Comparison of ENCODE assay signal across 10 mouse cellular contexts in the genomic region with DNA sequence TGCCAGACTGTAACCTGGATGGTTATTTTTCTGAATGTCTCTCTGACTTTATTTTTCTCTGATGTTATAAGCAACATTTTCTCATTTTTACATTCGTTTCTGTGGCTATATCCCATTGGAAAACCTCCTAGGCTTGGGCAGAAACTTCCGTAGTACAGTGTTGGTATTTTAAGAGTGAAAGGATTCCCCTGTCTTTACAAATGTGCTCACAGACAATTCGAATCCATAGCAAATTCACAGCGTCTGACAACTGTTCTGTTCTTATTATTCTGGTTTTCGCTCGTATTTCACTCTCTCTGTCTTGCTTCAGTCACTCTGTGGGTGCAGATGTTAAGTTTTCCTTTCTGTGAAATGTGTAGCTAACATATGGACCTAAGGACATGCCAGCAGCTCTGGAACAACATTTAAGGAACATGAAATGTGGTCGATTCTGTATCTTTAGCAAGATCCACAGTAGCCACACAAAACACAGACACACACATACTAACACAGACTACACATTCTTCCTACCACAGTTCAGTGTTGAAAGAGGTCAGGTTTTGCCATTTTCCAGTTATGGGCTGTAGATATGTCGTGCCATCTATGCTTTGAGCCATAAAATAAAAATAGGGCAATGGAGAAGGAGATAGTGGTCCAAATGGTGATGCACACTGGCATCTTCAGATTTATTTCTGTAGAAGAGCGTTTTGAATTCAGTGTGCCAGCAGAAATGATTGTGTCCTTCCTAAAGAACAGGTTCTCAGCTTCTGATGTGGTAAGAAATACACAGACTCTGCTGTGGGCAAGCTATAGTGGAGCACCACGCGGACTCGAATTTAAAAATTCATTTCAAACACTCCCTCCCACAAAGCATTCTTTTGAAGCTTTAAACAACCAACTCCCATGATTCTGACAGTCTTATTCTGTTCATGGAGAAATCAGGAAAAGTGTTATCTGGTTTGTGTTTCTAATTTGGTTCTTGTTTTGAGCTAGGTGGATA.
DNase-seq lines count a peak whose midpoint lies in the region; ATAC-seq and TF ChIP-seq lines count a peak whose summit lies in the region.
"Had no signal": no experiment of that assay in that cellular context is flagged by ENCODE, and none has a peak within 500 bp of the region (broad histone marks: within the 10 kb centered on the region; RNA-seq: fewer than 3 reads in every experiment).

No protein-coding gene starts in this region.

- H3K4me2 ChIP-seq in neural tube, embryonic 11.5 days (ENCODE audit: low read depth) = peak overlapping the region; percentile 55
- H3K4me2 ChIP-seq in forebrain, embryonic 14.5 days (ENCODE audit: low read length) = peak overlapping the region; percentile 76
- peak overlapping the region; percentile 61 for H3K4me2 ChIP-seq in neural tube, embryonic 15.5 days

- no peak for TF ChIP-seq CTCF in kidney, adult 2 months (conservative IDR thresholded peaks at IDR 0.05; ENCODE audit: insufficient read depth, insufficient read length, low read depth, low read length)

- peaks cover 7% of the 10 kb centered on the region; the same call in 1 of the 2 replicates for H3K4me1 ChIP-seq in neural tube, embryonic 11.5 days (ENCODE audit: control insufficient read depth, insufficient read depth, low read length)
- peaks cover 8% of the 10 kb centered on the region; the same call in 1 of the 2 replicates for H3K4me1 ChIP-seq in forebrain, embryonic 14.5 days (ENCODE audit: control insufficient read depth, insufficient read depth, low read length)
- peaks cover 4% of the 10 kb centered on the region; the same call in 1 of the 2 replicates for H3K4me1 ChIP-seq in neural tube, embryonic 15.5 days
- peaks cover 7% of the 10 kb centered on the region; the same call in 1 of the 2 replicates for H3K4me1 ChIP-seq in kidney, adult 2 months (ENCODE audit: control insufficient read depth, insufficient read depth, low read length)

- TF ChIP-seq POLR2A in kidney, adult 2 months (IDR thresholded peaks at IDR 0.05; ENCODE audit: low read depth, low read length) = no peak

- intact Hi-C loops in left cerebral cortex, postnatal 36 days (cut with DNase I) = loop anchor here (2.0 to 5.0 kb wide), 2 partner anchors 175 to 186 kb away; no protein-coding TSS in a partner anchor

- no peaks in the 10 kb centered on the region for H3K27me3 ChIP-seq in neural tube, embryonic 11.5 days (ENCODE audit: control insufficient read depth, insufficient read depth, low read length)
- H3K27me3 ChIP-seq in forebrain, embryonic 14.5 days (replicated peaks; ENCODE audit: control insufficient read depth, insufficient read depth, low read length) = no peaks in the 10 kb centered on the region
- H3K27me3 ChIP-seq in neural tube, embryonic 15.5 days (replicated peaks) = no peaks in the 10 kb centered on the region
- H3K27me3 ChIP-seq in kidney, adult 2 months (replicated peaks; ENCODE audit: control insufficient read depth, insufficient read depth, low read length) = no peaks in the 10 kb centered on the region

- no peak for DNase-seq in neural tube, embryonic 11.5 days (ENCODE audit: low spot score)
- DNase-seq in neural tube, embryonic 10.5 days (ENCODE audit: extremely low spot score, low spot score) = no peak
- DNase-seq in forebrain, embryonic 14.5 days (ENCODE audit: low spot score) = peak; percentile 64
- peak; percentile 32 to 36 for DNase-seq in left cerebral cortex, postnatal 36 days (ENCODE audit: low spot score in 2 of 2)
- no peak for DNase-seq in yolk sac, embryonic 10.5 days (ENCODE audit: low spot score)
- no peak for DNase-seq in kidney, adult 2 months
- DNase-seq in testis, postnatal 14 days (ENCODE audit: low spot score) = no peak
- DNase-seq: heart, postnatal 14 days had no signal

- ATAC-seq in neural tube, embryonic 11.5 days (ENCODE audit: insufficient read depth, low FRiP score, low TSS enrichment) = no peak
- no peak for ATAC-seq in forebrain, embryonic 14.5 days
- 0 out of 2 replicates have a peak, but pooled peaks have one; percentile 6 for ATAC-seq in neural tube, embryonic 15.5 days (ENCODE audit: low FRiP score)
- ATAC-seq: activated CD4-positive, CD25-positive, alpha-beta regulatory T cell, adult 4 months had no signal

- H3K9ac ChIP-seq in neural tube, embryonic 11.5 days (ENCODE audit: low read length) = peak overlapping the region; percentile 69
- H3K9ac ChIP-seq in forebrain, embryonic 14.5 days (ENCODE audit: low read length) = peak overlapping the region; percentile 79
- peak overlapping the region; percentile 74 for H3K9ac ChIP-seq in neural tube, embryonic 15.5 days (replicated peaks)

- H3K36me3 ChIP-seq in neural tube, embryonic 11.5 days (ENCODE audit: control insufficient read depth, insufficient read depth, low read length) = no peaks in the 10 kb centered on the region
- H3K36me3 ChIP-seq in forebrain, embryonic 14.5 days (ENCODE audit: control insufficient read depth, insufficient read depth, low read length) = no peaks in the 10 kb centered on the region
- no peaks in the 10 kb centered on the region for H3K36me3 ChIP-seq in neural tube, embryonic 15.5 days
- H3K36me3 ChIP-seq in kidney, adult 2 months (ENCODE audit: control insufficient read depth, insufficient read depth, low read length) = no peaks in the 10 kb centered on the region

- 43% methylated on average over 12 of the region's 12 CpGs for WGBS in neural tube, embryonic 11.5 days
- WGBS in forebrain, embryonic 14.5 days = 38% methylated on average over 12 of the region's 12 CpGs
- WGBS in neural tube, embryonic 15.5 days = 14% methylated on average over 12 of the region's 12 CpGs
- 80% methylated on average over 12 of the region's 12 CpGs for WGBS in kidney, adult 2 months

- H3K27ac ChIP-seq in neural tube, embryonic 11.5 days (ENCODE audit: low read depth, low read length) = peak overlapping the region; percentile 89
- peak overlapping the region; percentile 98 for H3K27ac ChIP-seq in forebrain, embryonic 14.5 days (ENCODE audit: low read depth, low read length)
- H3K27ac ChIP-seq in neural tube, embryonic 15.5 days (replicated peaks) = peak overlapping the region; percentile 98
- H3K27ac ChIP-seq in kidney, adult 2 months (ENCODE audit: insufficient read depth, low read depth, low read length) = no peak overlapping the region; the same call in 1 of the 2 replicates

- no peaks in the 10 kb centered on the region for H3K9me3 ChIP-seq in neural tube, embryonic 11.5 days (ENCODE audit: control insufficient read depth, low read length)
- no peaks in the 10 kb centered on the region for H3K9me3 ChIP-seq in forebrain, embryonic 14.5 days (replicated peaks; ENCODE audit: control insufficient read depth, low read length)
- H3K9me3 ChIP-seq in neural tube, embryonic 15.5 days (replicated peaks) = no peaks in the 10 kb centered on the region

- H3K4me3 ChIP-seq in neural tube, embryonic 11.5 days (ENCODE audit: low read depth, low read length) = peak overlapping the region; percentile 37
- H3K4me3 ChIP-seq in forebrain, embryonic 14.5 days (ENCODE audit: low read depth, low read length) = peak overlapping the region; percentile 36
- peak overlapping the region; percentile 46 for H3K4me3 ChIP-seq in neural tube, embryonic 15.5 days (replicated peaks)
- no peak overlapping the region for H3K4me3 ChIP-seq in kidney, adult 2 months (ENCODE audit: insufficient read depth, low read depth, low read length)

Comparison
In these comparisons a context has a peak if more than half of its experiments do, and no peak if none do; other contexts are left out.
1. DNase-seq: peak in forebrain, embryonic 14.5 days (single experiment) and left cerebral cortex, postnatal 36 days (2 of 2); none in neural tube, embryonic 11.5 days (single experiment), neural tube, embryonic 10.5 days (single experiment), yolk sac, embryonic 10.5 days (single experiment), kidney, adult 2 months (single experiment) and testis, postnatal 14 days (single experiment).
2. Peak in every context shown above with its lines, with median percentiles within 50 percentile points of each other: H3K4me2 ChIP-seq and H3K9ac ChIP-seq.